Mouse (Mus musculus) E14TG2a.4 (cell line): ENCODE measurements around the gene Serinc5.

Experiments
- CTCF ChIP-seq: conservative IDR thresholded peaks from 2 replicates; pipeline ENCODE4 v1.5.1; 2014; ENCODE audit warnings: low read length
- NANOG ChIP-seq: IDR thresholded peaks from 2 replicates; pipeline ENCODE4 v1.6.1; 2014; ENCODE audit warnings: borderline replicate concordance, low read length, mixed read lengths

DNA sequence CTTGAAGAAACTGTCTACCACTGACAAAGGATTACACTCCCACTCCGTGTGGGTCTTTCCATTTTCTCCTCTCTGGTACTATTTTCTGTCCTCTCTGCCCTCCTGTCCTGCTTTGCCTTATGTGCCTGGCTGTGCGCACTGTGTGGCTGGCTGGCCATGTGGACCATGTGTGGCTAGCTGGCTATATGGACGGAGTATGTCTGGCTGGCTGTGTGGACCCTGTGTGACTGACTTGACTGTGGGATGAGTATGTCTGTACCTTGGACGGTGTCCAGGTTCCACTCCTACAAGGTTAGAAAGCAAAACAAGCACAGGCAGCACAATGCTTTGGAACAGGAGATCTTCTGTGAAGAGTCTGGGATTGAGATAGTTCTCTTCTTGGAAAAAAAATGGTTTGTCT, 74.4 kb downstream of the Serinc5 start:
- TF ChIP-seq CTCF: no peak
- TF ChIP-seq NANOG: no peak
